Mouse (Mus musculus): ENCODE results near the gene Polr3b. TPM values are rescaled to one million over a fixed set of nuclear protein-coding genes. Genes with fewer than 3 reads are reported as not detected.
A peak's percentile ranks its signal among the peaks of the same experiment; 100 is the strongest.

The Polr3b gene
- polyA plus RNA-seq, 1 experiment from 2014 or later, result 8.0 TPM

- H3K4me1 ChIP-seq (replicated peaks), result peaks cover 34% of the 10 kb centered on the region
- H3K9me3 ChIP-seq (replicated peaks), result no peaks in the 10 kb centered on the region
- H3K4me2 ChIP-seq, result no peak overlapping the region
- peak; percentile 60 for ATAC-seq (replicated peaks; ENCODE audit: insufficient number of reproducible peaks, insufficient read depth, low FRiP score, low read depth)
- H3K36me3 ChIP-seq, result no peaks in the 10 kb centered on the region
- peak overlapping the region; percentile 72 for H3K27ac ChIP-seq
- H3K4me3 ChIP-seq, result no peak overlapping the region
- H3K9ac ChIP-seq, result no peak overlapping the region
- 0 out of 2 replicates have a peak, but pooled peaks cover 4% of the 10 kb centered on the region for H3K27me3 ChIP-seq
- WGBS, result 33% methylated on average over 4 of the region's 4 CpGs
Observed at GRCm38 (mm10) chr10:84772380-84773130, 150.5 kb downstream of the Polr3b start.

GRCm38 (mm10) chr10:84773889-84774288 is 151.8 kb downstream of the Polr3b start:
- no peaks in the 10 kb centered on the region for H3K9me3 ChIP-seq (replicated peaks)
- no peak overlapping the region for H3K4me2 ChIP-seq
- H3K27me3 ChIP-seq, result 0 out of 2 replicates have a peak, but pooled peaks cover 4% of the 10 kb centered on the region
- 75% methylated on average over 4 of the region's 4 CpGs for WGBS
- no peak overlapping the region for H3K9ac ChIP-seq
- H3K4me3 ChIP-seq, result no peak overlapping the region
- H3K4me1 ChIP-seq (replicated peaks), result peaks cover 34% of the 10 kb centered on the region
- no peak overlapping the region for H3K27ac ChIP-seq
- no peak for ATAC-seq (replicated peaks; ENCODE audit: insufficient number of reproducible peaks, insufficient read depth, low FRiP score, low read depth)
- H3K36me3 ChIP-seq, result no peaks in the 10 kb centered on the region

GRCm38 (mm10) chr10:84774573-84774972 is 152.5 kb downstream of the Polr3b start:
- Histone ChIP-seq H3K9ac (no peak overlapping the region), H3K4me1 (replicated peaks) (peaks cover 34% of the 10 kb centered on the region), H3K4me3 (no peak overlapping the region), H3K36me3 (no peaks in the 10 kb centered on the region), H3K9me3 (replicated peaks) (no peaks in the 10 kb centered on the region), H3K27ac (peak overlapping the region; percentile 33), H3K4me2 (peak overlapping the region; percentile 34), H3K27me3 (0 out of 2 replicates have a peak, but pooled peaks cover 4% of the 10 kb centered on the region)
- WGBS, result 30% methylated on average over 12 of the region's 12 CpGs
- peak; percentile 56 for ATAC-seq (replicated peaks; ENCODE audit: insufficient number of reproducible peaks, insufficient read depth, low FRiP score, low read depth)

Other genes with a start within 250 kb of the Polr3b start
- gene Nuak1, start 181.7 kb upstream of the Polr3b start, polyA plus RNA-seq (2015; fragmentation: Nextera tagmentation; extraction: Ambion mirVana), result 3.1 TPM in 2 replicates
- 75.2 and 94.2 TPM in 2 replicates for gene Ckap4, start 88.2 kb upstream of the Polr3b start, polyA plus RNA-seq (2015; fragmentation: Nextera tagmentation; extraction: Ambion mirVana)
- 32.9 and 33.3 TPM in 2 replicates for gene Tcp11l2, start 45.7 kb upstream of the Polr3b start, polyA plus RNA-seq (2015; fragmentation: Nextera tagmentation; extraction: Ambion mirVana)
- 0.04 TPM in 1 of 2 replicates, not detected in the other for gene Rfx4, start 133.8 kb downstream of the Polr3b start, polyA plus RNA-seq (2015; fragmentation: Nextera tagmentation; extraction: Ambion mirVana)